Mouse (Mus musculus): ENCODE results near the gene Zfp652.
"Not testable (repeated sequence)": the region's sequence is repeated elsewhere in the genome, so short reads cannot be mapped to it uniquely, and the experiment has no call there.

The Zfp652 gene

DNA sequence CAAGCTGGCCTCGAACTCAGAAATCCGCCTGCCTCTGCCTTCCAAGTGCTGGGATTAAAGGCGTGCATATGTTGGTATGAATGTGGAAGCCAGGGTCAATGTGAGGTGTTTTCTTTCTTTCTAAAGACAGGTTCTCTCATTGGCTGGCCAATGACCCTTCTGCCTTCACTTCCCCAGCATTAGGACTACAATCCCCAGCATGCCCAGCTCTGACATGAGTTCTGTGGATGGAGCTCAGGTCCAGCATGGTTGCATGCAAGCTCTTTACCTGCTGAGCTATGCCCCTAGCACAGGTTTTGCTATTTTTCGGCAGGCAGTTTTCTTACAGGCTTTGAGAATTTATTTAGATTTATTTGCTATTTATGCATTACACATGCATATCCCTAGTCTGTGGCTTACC is 144.8 kb downstream of the Zfp652 start:
- DNase-seq (ENCODE audit: low spot score), result peak; percentile 34

DNA sequence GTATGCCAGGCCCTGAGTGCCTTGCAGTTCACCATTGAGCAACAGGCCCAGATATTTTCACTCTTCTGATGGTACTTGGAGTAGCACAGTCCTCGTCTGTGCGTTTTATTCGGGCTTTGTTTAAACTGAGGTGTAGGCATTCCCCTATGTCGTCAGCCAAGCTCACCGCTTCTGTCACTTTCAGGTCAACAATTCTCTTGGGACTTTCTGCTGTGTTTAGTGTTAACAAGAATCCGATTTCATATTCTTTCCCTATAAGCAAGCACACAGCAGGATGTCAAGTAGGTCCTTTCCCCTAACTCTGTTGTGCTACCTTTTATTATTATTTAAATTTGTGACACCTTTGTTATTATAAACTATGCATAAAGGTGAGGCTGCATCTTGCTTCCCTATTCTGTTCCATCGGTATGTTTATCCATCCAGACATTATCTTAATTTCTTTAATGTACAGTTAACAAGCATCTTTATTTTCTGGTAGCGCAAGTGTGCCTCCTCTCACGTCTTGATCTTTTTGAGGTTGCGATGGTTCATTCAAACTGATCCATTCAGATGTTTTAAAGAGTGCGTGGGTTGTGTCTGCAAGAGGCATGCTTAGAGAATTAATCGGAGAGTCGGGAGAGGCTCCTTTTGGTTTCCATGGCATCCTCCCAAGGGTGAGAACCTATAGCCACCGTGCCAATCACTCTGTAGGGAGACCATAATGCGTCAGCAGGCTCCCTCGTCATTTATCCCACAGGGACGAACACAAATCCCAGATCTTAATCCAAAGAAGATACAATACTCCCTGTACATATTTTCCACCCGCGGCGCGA is 145.4 kb downstream of the Zfp652 start:
- DNase-seq (ENCODE audit: low spot score), result peak; percentile 57

DNA sequence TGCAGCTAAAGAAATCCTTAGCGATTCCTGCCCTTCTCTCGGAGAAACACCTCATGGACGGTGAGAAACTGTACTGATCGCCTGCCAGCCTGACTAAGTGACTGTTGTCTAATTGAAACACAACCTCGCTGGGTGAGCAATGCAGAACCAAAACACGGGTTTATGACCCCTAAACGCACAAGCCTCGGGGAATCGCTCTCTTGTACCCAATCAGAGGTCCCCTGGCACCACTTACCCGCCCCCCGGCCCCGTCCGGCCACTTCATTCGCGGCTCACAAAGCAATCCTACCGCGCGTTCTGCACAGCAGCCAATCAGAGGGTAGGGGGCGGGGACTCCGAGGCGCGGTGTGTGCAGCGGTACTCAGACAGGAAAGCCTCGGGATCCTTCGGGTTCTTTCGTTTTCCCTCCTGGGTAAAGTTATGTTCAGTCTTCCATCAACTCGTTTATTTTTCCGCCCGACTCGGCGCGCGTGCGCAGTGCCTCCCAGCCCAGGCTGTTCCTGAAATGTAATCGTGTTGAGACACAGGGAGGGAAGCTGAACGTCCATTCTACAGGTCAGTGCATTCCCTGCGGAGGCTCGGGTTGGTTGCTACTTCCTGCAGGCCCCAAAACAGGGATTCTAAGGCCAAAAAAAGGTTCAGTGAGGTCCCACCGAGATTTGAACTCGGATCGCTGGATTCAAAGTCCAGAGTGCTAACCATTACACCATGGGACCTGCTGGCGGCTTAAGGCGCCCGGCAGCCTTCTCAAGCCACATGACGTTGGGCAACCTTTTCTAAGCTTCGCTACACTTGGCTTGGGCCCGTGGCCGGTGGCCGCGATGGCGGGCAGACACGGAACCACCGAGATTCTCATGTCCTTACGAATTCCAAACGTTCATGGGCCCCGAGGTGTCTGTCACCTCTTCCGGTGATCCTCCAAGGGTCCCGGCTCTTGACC is 146.3 kb downstream of the Zfp652 start:
- DNase-seq (ENCODE audit: low spot score), result peak; percentile 97

DNA sequence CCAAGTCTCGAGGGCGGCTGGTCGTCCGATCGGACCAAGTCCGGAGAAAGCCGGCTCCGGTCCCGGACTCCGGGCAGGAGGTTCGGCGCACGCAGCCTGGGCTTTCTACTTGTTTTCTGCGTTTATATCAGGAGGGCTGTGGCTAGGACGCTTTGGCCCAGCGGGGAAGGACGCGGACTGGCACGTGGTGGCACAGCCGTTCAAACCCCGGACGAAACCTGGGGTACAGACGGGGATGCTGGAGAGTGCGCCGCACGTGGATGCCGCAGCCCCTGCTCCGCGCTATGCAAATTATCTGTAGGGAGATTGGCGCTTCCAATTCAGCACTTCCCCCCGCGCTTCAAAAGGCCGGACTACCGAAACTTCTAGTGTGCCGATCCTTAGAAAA is 147.0 kb downstream of the Zfp652 start:
- DNase-seq (ENCODE audit: low spot score), result peak; percentile 84

- DNase-seq (ENCODE audit: low spot score), result peak; percentile 35
These were observed 147.6 kb downstream of the Zfp652 start for GRCm38 (mm10) chr11:95860071-95860490.

DNA sequence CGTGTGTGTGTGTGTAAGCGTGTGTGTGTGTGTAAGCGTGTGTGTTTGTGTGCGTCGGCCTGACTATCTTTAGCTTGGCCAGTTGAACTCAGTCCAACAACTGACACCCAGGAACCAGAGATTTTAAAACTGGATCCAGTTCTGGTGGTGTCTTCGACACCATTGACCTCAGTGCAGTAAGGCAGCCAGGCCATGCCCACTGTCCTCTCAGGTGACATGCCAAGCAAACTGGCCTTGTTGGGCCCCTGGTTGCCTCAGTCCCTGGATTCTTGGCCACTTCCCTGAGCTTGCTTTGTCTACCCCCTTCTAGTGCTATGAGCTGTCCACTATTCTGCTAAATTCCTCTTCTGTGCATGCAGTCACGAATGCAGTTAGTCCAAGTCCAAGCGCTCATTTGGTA is 148.9 kb downstream of the Zfp652 start:
- DNase-seq (ENCODE audit: low spot score), result no peak

DNA sequence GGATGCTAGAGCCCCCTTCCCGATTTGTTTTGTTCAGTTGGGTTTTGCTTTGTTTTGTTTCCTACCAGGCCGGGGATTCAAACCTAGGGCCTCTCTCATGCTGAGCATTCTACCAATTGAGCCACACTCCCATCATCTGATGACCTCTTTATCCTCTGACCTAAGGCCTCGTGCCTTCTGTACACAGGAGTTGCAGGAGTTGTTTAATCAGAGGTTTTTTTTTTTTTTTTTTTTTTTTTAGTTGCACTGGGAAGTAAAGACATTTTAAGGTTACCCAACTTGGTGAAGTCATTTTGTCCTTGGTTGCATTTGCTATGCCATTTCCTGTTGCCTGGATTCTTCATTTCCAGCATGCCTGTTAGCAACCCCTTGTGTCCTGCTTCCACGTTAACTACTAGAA is 157.0 kb downstream of the Zfp652 start:
- no peak for DNase-seq (ENCODE audit: low spot score)

GRCm38 (mm10) chr11:95869918-95870470 is 157.5 kb downstream of the Zfp652 start:
- DNase-seq (ENCODE audit: low spot score), result no peak

- DNase-seq (ENCODE audit: low spot score), result no peak
These were observed 163.3 kb downstream of the Zfp652 start for GRCm38 (mm10) chr11:95875804-95876203.

- DNase-seq (ENCODE audit: low spot score), result peak; percentile 39
These were observed 163.8 kb downstream of the Zfp652 start for GRCm38 (mm10) chr11:95876296-95876695.

DNA sequence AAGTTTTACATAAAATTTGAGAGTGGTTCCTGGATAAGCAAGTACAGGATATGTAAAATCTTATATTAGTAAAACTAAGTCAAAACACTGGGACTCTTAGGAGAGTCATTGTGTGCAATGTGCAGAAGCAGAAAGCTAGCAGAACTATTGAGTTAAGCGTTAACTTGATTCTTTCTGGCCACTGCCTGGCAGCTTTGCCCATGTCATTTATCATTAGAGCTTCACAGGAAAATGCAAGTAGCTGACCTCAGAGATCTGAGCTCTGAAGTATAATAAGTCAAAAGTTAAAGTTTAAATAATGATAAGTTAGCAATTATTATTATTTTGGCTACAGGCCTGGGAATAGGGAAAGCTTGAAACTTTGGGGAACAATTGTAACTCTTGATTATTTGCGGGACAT is 167.4 kb downstream of the Zfp652 start:
- not testable (repeated sequence) for DNase-seq (ENCODE audit: low spot score)

Measured in MN1 (cell line).